Mouse (Mus musculus) brain, embryonic 14.5 days (tissue): ENCODE measurements around the gene Elf5. TPM values are rescaled to one million over a fixed set of nuclear protein-coding genes. Genes with fewer than 3 reads are reported as not detected.

Experiments used
- DNase-seq: peaks from one replicate; pipeline ENCODE4 v3.0.0-alpha.2; 2011; ENCODE audit warnings: low read depth
- CTCF ChIP-seq: fragments of 200-500 bp; IDR thresholded peaks from 2 replicates; pipeline ENCODE4 v1.5.1; 2012; ENCODE audit warnings: inconsistent platforms, mild to moderate bottlenecking, moderate library complexity, borderline replicate concordance; ENCODE audit not compliant: insufficient read depth, insufficient read length; ENCODE audit errors: extremely low read depth
- POLR2A ChIP-seq: fragments of 200-500 bp; IDR thresholded peaks from 2 replicates; pipeline ENCODE4 v1.6.1; 2012; ENCODE audit warnings: mild to moderate bottlenecking, inconsistent platforms, borderline replicate concordance; ENCODE audit not compliant: poor library complexity, insufficient read depth, insufficient read length, severe bottlenecking; ENCODE audit errors: extremely low read depth
- polyA plus RNA-seq: library from polyadenylated mRNA; depleted of rRNA; stranded (reverse); fragments of >200 nt; gene quantifications from 2 replicates; pipeline ENCODE4 v1.2.3, GENCODE M21; 2012

Elf5 gene
- polyA plus RNA-seq, 1 experiment: 0.11 TPM

DNA sequence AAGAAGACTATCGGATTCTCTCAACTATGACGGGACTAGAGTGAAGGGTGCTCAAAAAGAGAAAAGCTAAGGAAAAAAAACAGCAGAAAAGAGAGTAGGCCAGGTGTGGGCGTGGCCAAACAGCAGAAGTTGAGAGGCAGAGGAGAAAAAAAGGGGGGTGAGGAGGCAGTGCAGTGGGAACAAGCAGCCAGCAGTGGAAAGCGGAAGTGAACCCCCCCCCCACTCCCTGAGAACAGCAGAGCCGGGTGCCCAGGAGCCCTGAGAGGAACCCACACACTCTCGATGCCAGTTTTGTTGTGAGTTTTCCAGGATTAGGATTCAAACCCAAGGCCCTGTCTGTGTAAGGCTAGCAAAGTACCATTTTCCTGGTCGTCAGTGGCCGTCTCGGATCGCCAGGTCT, 47.6 kb downstream of the Elf5 start:
- no peak for TF ChIP-seq CTCF
- TF ChIP-seq POLR2A: no peak
- DNase-seq: no peak

DNA sequence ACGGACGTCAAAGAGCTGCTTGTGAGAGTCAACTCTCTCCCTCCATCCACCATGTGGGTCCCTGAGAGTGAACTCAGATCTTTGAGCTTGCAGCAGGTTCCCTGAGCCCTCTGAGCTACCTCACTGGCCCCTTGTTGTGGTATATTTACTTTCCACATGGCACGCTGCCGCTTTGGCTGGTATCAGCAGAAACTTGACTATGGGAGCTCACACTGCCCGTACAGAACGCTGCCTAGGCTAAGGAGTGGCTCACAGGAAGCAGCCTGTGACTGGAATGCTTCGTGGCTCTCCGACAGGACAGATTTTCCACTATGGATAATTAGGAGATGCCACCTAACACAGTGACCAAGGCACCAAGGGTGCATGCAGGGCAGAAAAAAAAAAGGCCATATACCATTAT, 49.7 kb downstream of the Elf5 start:
- no peak for DNase-seq
- TF ChIP-seq POLR2A (no peak), CTCF (no peak)

DNA sequence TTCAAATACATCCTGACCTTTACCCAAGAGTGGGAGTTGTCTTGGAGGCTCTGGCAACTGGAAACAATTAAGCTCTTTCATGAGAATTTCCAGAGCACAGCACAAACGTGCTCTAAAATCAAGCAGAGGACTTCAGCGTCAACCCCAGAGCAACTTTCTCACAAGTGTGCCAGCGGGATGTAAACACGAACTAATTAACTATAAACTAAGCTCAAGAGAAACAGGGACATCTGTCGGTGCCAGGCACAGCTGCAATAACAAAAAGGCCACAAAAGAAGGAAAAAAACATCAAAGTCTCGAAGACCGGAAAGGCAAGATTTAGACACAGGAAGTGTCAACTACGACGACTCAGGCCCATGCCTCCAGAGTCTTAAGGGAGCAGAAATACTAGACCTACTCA, 50.3 kb downstream of the Elf5 start:
- DNase-seq: peak; percentile 68
- TF ChIP-seq CTCF (no peak), POLR2A (no peak)

DNA sequence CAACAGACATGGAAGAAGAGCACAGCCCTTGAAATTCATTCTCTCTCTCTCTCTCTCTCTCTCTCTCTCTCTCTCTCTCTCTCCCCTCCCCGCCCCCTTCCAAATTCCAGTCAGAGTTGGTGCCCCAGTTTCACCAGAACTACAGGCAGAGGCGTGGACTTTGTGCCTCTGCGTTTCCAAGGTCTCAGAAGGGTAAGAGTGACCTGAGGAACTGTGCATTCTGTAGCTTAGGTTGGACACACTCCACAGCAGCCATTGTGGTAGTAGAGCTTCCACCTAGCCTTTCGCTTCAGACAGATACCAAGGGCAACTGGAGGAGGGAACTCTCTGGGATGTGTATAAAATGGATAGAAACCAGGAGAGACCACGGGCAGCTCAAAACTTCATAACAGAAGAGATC, 51.3 kb downstream of the Elf5 start:
- no peak for DNase-seq
- no peak for TF ChIP-seq POLR2A
- no peak for TF ChIP-seq CTCF

DNA sequence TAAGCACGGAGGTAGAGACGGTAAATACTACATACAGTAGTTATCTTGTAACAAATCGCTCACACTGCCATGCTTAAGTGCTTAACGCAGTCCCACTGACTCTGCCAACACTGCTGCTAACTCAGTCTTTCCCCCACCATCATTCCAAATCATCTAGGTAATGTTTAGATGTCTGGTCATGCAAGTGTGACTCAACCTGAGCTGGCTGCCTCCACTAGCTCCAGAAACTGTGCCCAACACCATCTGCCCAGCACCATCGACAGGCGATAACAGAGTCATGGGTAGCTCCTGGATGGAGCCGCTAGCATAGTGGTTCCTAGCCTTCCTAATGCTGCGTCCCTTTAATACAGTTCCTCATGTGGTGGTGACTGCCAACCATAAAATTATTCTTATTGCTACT, 53.0 kb downstream of the Elf5 start:
- TF ChIP-seq CTCF (no peak), POLR2A (no peak)
- no peak for DNase-seq

DNA sequence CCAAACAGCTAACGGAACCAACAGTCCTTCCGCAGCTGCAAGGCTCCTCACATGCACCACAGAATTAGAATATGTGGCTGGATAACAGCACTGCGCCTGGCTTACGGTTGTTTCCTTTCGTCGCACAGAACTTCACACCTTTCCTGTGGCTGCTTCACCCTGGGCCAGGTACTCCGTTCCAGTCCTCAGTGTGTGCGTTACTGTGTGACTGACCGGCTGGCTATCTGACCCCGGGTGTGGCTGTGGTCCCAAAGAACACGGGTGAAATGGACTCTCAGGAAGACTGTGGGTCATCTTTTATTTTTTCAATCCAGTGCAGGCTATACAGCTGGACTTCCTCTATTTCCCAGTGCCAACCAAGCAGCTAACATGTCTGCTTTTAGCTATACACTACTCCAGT, 53.9 kb downstream of the Elf5 start:
- no peak for TF ChIP-seq CTCF
- no peak for DNase-seq

DNA sequence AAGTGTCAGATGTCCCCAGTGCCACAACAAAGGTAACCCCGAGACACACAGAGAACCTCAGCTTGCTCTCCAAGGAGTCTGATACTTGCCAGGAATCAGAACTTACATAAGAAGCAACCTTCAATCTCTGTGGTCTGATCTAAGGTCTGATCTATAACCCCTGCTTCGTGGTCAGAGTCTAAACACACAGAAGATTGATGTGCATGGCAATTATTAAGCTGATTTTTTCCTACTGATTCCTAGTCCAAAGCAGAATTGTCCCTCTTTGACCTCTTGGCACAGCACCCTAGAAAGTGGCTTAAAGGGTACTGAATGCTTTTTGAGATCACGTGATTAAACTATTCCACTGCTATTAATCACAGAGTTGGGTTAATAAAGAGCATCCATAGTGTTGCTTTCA, 54.8 kb downstream of the Elf5 start:
- DNase-seq: no peak
- no peak for TF ChIP-seq POLR2A
- TF ChIP-seq CTCF: no peak

DNA sequence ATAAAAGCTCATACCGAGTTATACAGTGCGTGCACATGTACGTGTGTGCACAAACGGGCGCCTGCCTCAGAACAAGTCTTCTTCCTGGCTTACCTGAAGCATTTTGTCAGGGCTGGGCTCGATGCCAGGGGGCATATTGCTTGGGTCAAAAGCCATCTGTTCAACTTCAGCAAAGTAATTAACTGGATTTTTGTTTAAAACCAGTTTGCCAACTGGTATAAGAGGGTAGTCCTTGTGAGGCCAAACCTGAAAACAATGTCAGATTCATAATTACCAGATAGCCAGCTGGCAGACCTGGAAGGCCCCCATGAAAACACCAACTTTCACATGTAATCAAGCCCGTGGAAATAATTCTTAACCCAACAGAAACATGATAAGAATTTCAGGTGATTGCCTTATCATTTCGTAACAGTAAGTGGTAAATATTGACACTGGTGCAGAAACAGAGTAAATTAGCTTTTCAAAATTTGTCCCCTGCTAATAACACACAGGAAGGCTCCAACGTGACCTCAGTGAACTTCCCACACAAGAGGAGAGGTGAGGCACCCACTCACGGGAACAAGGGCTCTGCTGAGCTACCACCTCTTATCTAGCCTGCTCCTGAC, 55.6 kb downstream of the Elf5 start:
- no peak for TF ChIP-seq POLR2A
- no peak for TF ChIP-seq CTCF
- DNase-seq: peak; percentile 11

DNA sequence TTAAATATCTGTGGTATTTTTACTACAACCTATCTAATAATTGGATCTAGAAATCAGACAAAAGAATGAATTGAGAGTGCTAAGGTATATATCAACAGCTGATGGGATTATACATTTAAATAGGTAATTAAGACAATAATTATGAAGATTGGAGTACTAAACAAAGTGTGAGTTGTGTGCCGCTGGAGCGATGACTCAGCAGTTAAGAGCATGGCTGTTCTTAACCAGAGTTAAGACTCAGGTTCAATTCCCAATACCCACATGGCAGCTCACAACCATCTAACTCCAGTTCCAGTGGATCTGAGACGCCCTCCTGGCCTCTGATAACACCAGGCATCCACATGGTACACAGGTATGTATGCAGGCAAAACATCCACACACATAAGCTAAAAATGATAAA, 61.9 kb downstream of the Elf5 start:
- TF ChIP-seq POLR2A (no peak), CTCF (no peak)
- DNase-seq: no peak

DNA sequence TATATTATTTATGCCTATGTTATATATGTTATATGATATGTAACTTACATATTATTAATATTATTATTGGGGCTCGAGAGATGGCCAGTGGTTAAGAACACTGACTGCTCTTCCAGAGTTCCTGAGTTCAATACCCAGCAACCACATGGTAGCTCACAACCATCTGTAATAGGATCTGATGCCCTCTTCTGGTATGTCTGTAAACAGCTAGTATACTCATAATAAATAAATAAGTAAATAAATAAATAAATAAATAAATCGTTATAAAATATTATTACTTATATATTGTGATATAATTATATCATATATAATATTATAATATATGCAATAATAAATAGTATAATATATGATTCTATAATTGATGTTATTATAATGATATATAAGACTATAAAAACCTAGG, 64.7 kb downstream of the Elf5 start:
- TF ChIP-seq POLR2A (no peak), CTCF (no peak)

DNA sequence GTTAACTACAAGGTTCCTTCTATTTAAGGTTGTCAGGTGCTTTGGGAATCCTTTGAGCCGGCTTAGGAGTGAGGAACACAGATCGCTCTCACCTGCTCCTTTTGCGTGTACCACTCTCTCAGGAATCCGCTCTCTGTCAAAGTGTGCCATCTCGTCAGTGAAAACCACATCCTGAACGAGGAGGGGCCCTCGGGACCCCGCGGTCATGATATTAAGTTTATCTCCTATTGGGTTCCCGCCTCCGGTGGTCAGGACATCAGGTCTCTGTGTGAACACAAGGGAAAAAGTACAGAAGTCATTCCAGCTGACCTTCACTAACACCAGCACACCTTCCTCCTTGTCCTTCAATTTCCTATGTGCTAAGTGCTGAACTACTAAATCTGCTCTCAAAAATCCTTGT, 65.2 kb downstream of the Elf5 start:
- no peak for TF ChIP-seq POLR2A
- TF ChIP-seq CTCF: no peak

More for the DNA sequence above, 64.7 kb downstream of the Elf5 start:
- no peak for DNase-seq

DNA sequence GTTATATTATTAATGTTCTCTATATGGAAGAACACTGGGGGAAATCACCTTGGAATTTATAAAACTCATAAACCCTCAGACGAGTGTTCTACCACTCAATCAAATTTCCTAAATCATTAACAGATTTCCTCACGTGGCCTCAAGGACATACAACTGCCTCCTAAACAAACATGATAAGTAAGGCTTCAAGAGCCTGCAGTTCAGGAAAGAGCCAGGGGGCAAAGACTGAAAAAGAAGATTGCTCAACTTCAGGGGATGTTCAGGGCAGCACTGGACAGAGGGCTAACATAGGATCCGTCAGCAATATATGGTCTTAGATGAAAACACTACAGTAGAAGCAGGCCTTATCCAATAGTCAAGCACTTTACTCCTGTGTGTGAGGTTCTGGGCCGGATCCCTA, 66.0 kb downstream of the Elf5 start:
- no peak for DNase-seq
- TF ChIP-seq CTCF: no peak
- TF ChIP-seq POLR2A: no peak

More for the DNA sequence above, 65.2 kb downstream of the Elf5 start:
- no peak for DNase-seq

DNA sequence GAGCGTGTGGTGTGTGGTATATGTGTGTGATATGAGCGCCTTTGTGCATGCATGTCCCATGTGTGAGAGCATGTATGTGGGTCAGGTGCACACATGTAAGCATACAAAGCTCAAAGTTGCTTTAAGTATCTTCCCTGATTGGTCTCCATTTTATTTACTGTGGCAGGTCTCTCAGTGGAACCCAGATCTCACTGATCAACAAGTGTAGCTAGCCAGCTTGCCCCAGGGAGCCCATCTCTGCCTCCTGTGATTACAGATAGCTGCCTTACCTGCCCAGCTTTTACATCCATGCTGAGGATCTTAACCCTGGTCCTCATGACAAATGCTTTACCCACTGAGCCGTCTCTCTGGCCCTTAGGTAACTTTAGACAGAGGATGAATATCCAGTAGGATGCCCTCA, 66.8 kb downstream of the Elf5 start:
- TF ChIP-seq POLR2A (no peak), CTCF (no peak)
- DNase-seq: no peak

DNA sequence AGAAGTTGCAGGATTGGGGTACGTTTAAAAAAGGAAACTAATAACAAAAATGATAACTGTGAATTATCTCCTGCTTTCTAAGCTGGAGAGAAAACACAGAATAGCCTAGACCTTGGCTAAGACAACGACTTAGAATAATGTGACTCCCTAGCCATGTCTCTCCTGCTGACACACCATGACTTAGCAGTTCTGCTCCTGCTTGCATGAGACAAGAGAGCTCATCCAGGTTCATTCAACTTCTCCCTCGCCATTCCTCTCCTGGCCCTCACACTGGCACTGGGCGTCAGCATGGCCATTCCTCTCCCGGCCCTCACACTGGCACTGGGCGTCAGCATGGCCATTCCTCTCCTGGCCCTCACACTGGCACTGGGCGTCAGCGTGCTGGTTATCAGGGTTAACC, 68.8 kb downstream of the Elf5 start:
- no peak for DNase-seq
- TF ChIP-seq CTCF (no peak), POLR2A (no peak)
